ENCODE assay signal across 9 mouse cellular contexts in the genomic region with DNA sequence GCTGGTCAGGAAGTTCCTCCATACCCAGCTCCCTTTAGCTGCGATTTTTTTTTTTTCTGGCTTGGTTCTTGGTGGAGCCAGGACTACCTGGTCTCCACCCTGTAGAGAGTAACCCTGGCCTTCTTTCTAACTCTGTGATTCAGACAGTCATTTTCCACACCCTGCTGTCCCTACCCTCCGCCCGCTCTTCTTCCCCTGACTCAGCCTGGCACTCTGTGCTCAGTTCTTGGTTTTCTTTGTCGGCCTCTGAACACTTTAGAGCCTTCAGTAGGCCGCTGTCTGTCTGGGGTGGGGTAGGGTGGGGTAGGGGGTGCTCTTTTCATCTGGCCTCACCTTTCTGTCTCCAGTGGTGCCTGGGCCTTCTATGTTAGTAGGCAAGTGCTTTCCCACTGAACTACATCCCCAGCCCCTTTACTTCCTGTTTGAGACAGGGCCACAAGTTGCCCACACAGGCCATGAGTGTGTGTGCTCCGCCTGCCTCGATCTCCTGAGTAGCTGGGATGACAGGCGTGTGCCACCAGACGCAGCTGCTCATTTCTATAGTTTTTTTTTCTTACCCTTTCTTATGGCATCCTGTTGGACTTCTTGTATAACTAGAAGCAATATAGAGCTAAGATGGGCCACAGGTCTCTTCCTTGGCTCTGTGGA. TPM values are rescaled to one million over a fixed set of nuclear protein-coding genes. Genes with fewer than 3 reads are reported as not detected.
DNase-seq lines count a peak whose midpoint lies in the region; TF ChIP-seq lines count a peak whose summit lies in the region.
"Had no signal": no experiment of that assay in that cellular context is flagged by ENCODE, and none has a peak within 500 bp of the region (broad histone marks: within the 10 kb centered on the region; RNA-seq: fewer than 3 reads in every experiment).

No protein-coding gene starts in this region.

- peaks cover 43% of the 10 kb centered on the region for H3K4me1 ChIP-seq in small intestine, adult 2 months (ENCODE audit: control insufficient read depth, insufficient read depth, insufficient read length, low read length)

- no peak for TF ChIP-seq CTCF in layer of hippocampus, adult 2 months (conservative IDR thresholded peaks at IDR 0.05)
- no peak for TF ChIP-seq CTCF in small intestine, adult 2 months (IDR thresholded peaks at IDR 0.05; ENCODE audit: extremely low read depth, insufficient read length, insufficient replicate concordance, low read depth, low read length)

- H3K27ac ChIP-seq in layer of hippocampus, adult 2 months, result peak overlapping the region; percentile 88
- peak overlapping the region; percentile 37 for H3K27ac ChIP-seq in small intestine, adult 2 months (ENCODE audit: insufficient read depth, low read depth, low read length)
- H3K27ac ChIP-seq: hindbrain, embryonic 15.5 days; liver, embryonic 15.5 days had no signal

- WGBS in small intestine, adult 2 months, result 54% methylated on average over 9 of the region's 9 CpGs

- TF ChIP-seq POLR2A in small intestine, adult 2 months (IDR thresholded peaks at IDR 0.05; ENCODE audit: low read depth, low read length), result no peak

- no peaks in the 10 kb centered on the region for H3K36me3 ChIP-seq in small intestine, adult 2 months (ENCODE audit: control insufficient read depth, insufficient read depth, low read length)
- H3K36me3 ChIP-seq: hindbrain, embryonic 15.5 days; liver, embryonic 15.5 days had no signal

- H3K4me3 ChIP-seq in layer of hippocampus, adult 2 months, result no peak overlapping the region
- no peak overlapping the region for H3K4me3 ChIP-seq in small intestine, adult 2 months (ENCODE audit: low read depth, low read length)
- H3K4me3 ChIP-seq: hindbrain, embryonic 15.5 days; liver, embryonic 15.5 days had no signal

- DNase-seq in layer of hippocampus, adult 2 months (ENCODE audit: low spot score in 2 of 2), result no peak
- DNase-seq in layer of hippocampus, adult 11-12 months (ENCODE audit: low spot score), result no peak
- peak; percentile 55 for DNase-seq in T-cell, adult 2 months (ENCODE audit: low spot score)
- DNase-seq in induced T-regulatory cell, adult 2 months (ENCODE audit: low read depth), result peak; percentile 71
- no peak for DNase-seq in gastrocnemius, adult 8-10 months (ENCODE audit: low spot score in 2 of 2)
- no peak for DNase-seq in cerebellum, postnatal 25 days

- no peaks in the 10 kb centered on the region for H3K27me3 ChIP-seq in small intestine, adult 2 months (ENCODE audit: control insufficient read depth, insufficient read depth, low read length)
- H3K27me3 ChIP-seq: hindbrain, embryonic 15.5 days; liver, embryonic 15.5 days had no signal

RNA-seq across cellular contexts. Expression of a gene that starts 17.2 kb away (rescaled TPM):
- total RNA-seq in layer of hippocampus, adult 2 months (2021), result 100 to 1,000 TPM; 505 to 510 TPM
- polyA plus RNA-seq in small intestine, adult 2 months (2012; rRNA removed), result 43.6 and 82.0 TPM in 2 replicates
- 10 to 100 TPM; 32.5 to 38.7 (median 33.7) TPM for total RNA-seq in gastrocnemius, adult 8-10 months (2022)

RNA-seq across cellular contexts. Expression of a gene that starts 35.8 kb away (rescaled TPM):
- total RNA-seq in layer of hippocampus, adult 2 months (2021), result under 1 TPM; 0.47 to 0.72 TPM
- not detected in 2 replicates for polyA plus RNA-seq in small intestine, adult 2 months (2012; rRNA removed)
- not detected for total RNA-seq in gastrocnemius, adult 8-10 months (2022)
- polyA plus RNA-seq: hindbrain, embryonic 15.5 days; liver, embryonic 15.5 days had no signal

RNA-seq across cellular contexts. Expression of a gene that starts 39.2 kb away (rescaled TPM):
- not detected for total RNA-seq in layer of hippocampus, adult 2 months (2021)
- 0.06 TPM in 1 of 2 replicates, not detected in the other for polyA plus RNA-seq in small intestine, adult 2 months (2012; rRNA removed)
- total RNA-seq in gastrocnemius, adult 8-10 months (2022), result 10 to 100 TPM; 11.2 to 20.5 (median 14.7) TPM
- polyA plus RNA-seq: liver, embryonic 15.5 days had no signal

RNA-seq across cellular contexts. Expression of a gene that starts 40.0 kb away (rescaled TPM):
- 10 to 100 TPM; 17.7 to 19.2 TPM for total RNA-seq in layer of hippocampus, adult 2 months (2021)
- polyA plus RNA-seq in small intestine, adult 2 months (2012; rRNA removed), result 11.0 and 24.9 TPM in 2 replicates
- 10 to 100 TPM; 15.3 to 17.8 (median 15.4) TPM for total RNA-seq in gastrocnemius, adult 8-10 months (2022)

RNA-seq across cellular contexts. Expression of a gene that starts 47.1 kb away (rescaled TPM):
- not detected for total RNA-seq in layer of hippocampus, adult 2 months (2021)
- polyA plus RNA-seq in small intestine, adult 2 months (2012; rRNA removed), result not detected in 2 replicates
- not detected for total RNA-seq in gastrocnemius, adult 8-10 months (2022)
- polyA plus RNA-seq: hindbrain, embryonic 15.5 days; liver, embryonic 15.5 days had no signal

Comparison
In these comparisons a context has a peak if more than half of its experiments do, and no peak if none do; other contexts are left out.
1. DNase-seq: peak in T-cell, adult 2 months (single experiment) and induced T-regulatory cell, adult 2 months (single experiment); none in layer of hippocampus, adult 2 months (0 of 2), layer of hippocampus, adult 11-12 months (single experiment), gastrocnemius, adult 8-10 months (0 of 2) and cerebellum, postnatal 25 days (0 of 2).
2. RNA of a gene that starts 17.2 kb away (total RNA-seq): 505 to 510 TPM in layer of hippocampus, adult 2 months; 32.5 to 38.7 TPM in gastrocnemius, adult 8-10 months; every median in the first group is over 10 times any median in the second.
3. RNA of a gene that starts 39.2 kb away (total RNA-seq): 11.2 to 20.5 TPM in gastrocnemius, adult 8-10 months; not detected in layer of hippocampus, adult 2 months; every median in the first group is over 4 times any median in the second.